Mouse (Mus musculus): ENCODE measurements around the gene Ccdc170.

DNA sequence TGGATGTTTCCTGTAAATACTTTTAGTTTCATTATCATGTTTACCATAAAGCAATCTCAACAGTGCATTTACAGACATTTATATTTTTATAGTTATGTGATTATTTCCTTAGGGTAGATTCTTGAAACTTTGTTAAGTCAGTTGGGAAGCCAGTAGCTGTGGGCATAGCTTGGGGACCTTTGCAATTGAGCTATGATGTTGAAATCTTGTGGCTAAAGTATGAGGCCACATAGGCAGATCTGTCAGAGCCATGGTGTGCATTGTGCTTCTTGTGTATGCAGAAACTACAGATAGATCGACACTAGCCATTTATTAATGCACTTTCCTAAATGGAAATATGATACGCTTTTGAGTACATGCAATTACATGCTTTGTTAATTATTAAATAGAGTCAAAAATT lies 35.3 kb downstream of the Ccdc170 start:
- no peak for TF ChIP-seq CTCF (IDR thresholded peaks at IDR 0.05; ENCODE audit: low read depth)
- TF ChIP-seq EP300 (optimal IDR thresholded peaks at IDR 0.05), result no peak

All from stomach, postnatal 0 days (tissue).